Mouse (Mus musculus) telencephalon, adult 2 months (tissue): Measurements from ENCODE around the gene Tmem233.

Experiments used
- DNase-seq: peaks from one replicate; pipeline ENCODE4 v3.0.0-alpha.2; 2011; ENCODE audit warnings: low read depth, low spot score

Gene Tmem233

DNA sequence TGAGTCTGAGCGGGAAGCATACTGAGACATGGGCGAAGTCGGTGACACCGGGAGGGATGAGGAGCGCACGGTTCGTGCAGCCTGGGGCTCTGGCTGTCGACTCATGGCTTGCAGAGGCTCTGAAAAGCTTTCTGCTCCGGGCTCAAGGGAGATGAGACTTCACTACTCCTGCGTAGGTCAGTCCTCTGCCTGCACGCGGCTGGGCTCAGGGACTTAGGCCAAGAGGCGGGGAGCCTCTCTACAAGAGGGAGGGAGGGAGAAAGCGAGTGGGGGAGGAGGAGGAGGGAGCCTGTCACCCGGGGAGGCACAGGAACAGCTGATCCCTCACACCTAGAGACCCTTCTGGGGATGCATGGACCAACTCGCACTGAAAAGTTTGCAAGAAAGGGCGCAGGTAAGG, at the start of gene Tmem233:
Gene Tmem233, minus strand, starts transcription at position 164 of the 400 bp plus-strand sequence.
- DNase-seq = no peak

DNA sequence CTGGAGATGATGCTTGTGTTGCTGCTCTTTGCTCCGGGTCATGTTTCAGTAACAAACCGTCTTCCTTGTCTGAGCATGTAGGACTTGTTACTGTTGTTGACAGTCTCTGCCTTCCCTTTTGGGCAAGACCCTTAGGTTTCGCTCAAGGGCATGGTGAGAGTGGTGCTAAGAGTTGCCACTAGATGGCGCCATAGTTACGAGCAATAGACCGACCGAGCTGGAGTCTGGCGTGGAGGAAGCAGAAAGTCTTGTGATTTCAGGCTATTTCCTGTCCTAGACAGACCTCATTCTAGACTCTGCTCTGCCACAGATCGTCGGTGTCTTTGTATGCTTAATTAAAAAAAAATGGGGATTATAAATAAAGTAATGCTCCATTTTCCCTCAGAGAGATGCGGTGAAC, 40.3 kb upstream of the Tmem233 start:
- DNase-seq = peak; percentile 77

DNA sequence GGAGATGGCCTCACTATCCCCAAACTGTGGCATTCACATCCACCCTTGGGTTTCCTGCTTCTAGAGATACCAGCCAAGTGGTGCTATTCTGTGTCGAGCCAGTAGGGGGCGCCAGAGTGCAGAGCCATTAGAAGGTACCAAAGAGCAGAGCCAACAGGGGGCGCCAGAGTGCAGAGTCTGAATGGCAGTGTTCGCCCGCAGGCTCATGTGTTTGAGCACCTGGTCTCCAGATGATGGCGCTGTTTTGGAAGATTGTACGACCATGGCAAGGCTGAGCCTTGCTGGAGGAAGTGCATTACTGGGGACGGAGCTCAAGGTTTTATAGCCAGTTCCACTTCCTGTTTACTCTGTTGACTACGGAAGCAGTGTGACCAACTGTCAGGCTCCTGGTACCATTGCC, 33.5 kb upstream of the Tmem233 start:
- DNase-seq = no peak

DNA sequence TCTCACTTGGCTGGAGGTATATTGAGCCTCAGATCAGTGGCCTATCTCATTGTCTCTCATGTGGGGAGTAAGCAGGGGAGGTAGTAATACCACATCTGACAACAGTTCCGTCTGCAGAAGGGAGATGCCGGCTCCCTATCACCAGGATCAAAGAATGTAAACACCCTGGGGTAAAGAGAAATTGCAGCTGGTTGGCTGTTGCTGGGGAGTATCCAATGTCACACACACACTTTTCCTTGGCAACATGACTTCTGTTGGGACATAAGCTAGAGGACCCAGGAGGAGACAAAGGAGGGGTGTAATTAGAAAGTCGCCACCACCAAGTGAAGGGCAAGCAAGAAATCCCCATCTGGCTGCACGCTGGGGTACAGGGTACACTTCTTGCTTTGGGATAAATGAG, 33.1 kb upstream of the Tmem233 start:
- DNase-seq = no peak

DNA sequence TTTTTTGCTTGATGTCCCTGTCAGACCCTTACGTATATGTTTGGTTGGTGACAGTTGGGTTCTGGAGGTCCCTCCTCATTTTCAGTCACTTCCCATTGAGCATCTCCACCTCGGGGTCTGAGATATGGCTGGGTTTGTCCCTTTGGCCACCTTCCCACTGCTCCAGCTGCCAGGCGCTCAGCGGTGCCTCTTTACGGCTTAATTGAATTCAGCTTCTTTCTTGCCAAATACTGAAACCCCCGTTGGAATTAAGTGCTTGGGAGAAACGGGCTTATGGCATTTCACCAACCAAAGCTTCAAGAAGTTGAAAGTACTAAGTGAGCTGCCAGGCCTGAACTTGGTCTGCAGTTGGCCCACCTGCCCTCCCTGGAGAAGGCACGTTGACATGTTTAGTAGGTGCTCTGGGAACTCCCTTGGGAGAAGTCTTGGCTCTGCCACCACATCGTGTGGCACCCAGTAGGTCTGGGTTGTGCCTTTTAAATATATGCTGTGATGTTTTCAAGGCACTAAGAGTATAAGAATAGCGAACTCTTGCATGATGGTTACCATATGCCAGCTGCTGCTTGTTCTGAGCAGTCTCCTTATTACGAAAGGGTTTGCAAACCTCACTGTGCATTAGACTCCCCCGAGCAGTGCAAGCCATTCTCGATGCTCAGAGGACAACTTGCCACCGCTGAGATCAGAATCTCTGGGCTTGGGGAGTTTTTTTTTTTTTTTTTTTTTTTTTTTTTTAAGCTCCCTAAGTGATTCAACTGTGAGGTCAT, 32.2 kb upstream of the Tmem233 start:
- DNase-seq = peak; percentile 12

DNA sequence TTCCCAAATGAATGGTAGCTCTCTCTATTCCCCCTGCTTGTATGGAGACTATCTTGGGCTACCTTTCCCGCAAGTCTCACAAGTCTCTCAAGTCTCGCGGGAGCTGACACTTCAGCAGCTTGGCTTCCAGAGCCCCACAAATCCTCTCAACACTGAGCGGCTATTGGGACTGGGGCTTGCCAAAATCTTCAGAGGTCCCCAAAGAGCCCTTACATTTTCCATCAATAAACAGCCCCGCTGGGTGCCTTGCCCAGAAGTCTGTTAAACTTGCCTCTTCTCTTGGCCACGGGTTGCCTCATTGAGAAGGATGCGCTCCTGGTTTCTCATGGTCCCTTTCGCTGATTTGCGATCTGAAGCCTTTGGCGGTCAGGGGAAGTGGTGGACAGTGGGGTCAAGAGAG, 25.6 kb upstream of the Tmem233 start:
- no peak for DNase-seq

DNA sequence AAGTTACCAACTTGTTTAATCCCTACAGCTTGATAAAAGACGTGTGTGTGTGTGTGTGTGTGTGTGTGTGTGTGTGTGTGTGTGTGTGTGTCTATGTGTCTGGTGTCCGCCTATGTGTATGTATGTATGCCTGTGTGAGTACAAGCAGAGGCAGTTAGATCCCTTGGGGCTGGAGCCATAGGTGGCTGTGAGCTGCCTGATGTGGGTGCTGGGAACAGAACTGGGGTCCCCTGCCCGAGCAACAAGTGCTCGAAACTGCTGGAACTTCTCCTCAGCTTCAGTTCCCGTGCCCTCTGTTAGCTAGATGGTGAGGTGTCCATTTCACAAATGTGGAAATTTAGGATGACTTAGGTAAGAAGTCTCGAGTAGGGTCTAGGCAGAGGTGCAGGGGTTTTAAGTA, 1.2 kb upstream of the Tmem233 start:
- DNase-seq = no peak

DNA sequence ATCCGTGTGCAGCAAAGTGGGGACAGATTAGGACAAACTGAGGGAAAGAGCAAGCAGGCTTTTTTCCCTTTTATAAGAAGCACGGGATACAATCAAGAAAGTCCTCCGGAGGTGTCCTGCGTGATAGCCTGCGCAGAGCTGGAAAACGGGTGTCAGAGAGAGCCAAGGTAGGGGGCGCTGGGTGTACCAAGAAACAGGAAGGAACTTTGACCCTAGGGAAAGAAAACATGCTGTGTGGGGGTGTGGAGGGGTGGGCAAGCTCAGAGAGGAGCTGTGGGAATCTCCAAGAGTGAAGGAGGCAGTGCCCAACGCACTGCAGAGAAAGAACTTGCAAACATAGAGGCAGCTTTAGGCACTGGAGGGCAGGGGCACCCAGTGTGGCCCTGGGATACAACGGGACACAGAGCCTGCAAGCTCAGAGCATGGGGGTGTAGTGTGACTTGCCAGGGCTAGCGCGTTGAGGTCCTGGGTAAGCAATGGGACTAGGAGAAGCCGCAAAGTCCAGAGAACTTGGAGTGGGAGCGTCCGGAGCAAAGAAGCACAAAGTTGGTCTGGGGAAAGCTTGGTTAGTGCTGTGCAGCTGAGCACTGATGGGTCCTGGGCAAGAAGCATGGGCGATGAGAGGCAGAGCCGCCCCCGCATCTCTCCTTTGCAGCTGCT, 673 bp downstream of the Tmem233 start:
- DNase-seq = no peak

DNA sequence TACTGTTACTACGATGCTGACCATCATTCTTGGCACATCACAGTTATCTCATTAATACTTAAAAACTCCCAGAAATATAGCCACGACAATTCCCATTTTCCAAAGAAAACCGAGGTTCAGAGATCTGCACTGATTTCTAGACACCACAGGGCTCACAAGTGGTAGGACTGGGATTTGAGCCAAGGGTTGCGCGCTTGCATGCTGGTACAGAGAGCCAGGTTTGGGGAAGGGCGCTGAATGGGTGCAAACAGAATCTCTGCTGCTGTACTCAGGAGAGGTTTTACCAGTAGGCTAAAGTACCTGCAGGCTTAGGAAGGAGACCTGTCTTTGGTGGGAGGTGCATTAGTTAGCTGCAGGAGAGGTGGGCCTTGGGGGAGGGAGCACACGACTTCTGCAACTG, 1.4 kb downstream of the Tmem233 start:
- no peak for DNase-seq

DNA sequence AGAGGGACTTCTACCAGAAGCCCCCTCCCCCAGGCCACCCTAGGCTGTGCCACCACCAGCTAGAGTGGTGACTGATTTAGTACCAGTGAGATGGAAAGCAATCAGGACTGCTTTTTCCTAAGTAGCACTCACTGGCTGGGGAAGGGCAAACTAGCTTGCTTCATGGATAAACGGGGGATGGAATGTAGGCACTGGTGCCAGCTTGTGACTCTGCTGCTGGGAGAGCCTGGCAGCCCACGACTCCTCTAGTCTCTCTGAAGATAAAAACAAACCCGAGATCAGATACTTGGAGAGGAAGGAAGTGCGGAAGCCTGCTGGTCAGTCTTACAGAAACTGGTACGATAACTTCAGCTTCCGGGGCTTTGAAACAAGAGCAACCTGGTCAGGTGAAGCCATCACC, 2.3 kb downstream of the Tmem233 start:
- DNase-seq = peak; percentile 2

DNA sequence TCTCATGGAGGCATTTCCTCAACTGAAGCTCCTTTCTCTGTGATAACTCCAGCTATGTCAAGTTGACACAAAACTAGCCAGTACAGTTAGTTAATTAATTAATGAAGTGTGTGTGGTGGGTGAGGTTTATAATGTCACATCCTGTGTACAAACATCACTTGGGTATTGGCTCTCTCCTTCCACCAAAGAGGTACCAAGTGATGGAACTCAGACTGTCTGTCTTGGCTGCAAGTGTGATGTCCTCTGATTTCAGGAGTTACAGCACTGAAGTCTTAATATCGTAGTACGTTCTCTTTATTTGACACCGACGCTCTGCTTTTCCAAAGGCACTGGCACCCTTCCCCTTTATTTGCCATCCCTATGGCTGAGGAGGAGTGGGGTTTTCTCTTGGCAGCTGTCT, 13.4 kb downstream of the Tmem233 start:
- no peak for DNase-seq

DNA sequence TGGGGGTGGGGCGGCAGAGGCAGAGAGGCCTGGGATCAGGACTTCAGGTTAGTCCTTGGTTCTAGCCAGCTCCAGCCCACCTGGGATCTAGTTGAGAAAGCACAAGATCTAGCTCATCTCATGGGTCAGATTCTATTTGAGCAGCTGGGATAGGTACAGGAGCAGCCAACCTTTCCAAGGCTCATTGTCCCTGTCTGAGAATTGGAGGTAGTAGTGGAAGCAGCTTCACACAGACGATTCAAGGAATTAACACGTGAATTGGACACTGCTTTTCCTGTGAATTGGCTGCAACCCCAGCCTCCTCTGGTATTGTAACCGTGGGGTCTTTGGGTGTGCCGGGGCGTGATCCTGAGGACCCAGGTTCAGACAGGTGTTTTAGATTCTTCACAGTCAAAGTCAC, 30.2 kb downstream of the Tmem233 start:
- DNase-seq = no peak

DNA sequence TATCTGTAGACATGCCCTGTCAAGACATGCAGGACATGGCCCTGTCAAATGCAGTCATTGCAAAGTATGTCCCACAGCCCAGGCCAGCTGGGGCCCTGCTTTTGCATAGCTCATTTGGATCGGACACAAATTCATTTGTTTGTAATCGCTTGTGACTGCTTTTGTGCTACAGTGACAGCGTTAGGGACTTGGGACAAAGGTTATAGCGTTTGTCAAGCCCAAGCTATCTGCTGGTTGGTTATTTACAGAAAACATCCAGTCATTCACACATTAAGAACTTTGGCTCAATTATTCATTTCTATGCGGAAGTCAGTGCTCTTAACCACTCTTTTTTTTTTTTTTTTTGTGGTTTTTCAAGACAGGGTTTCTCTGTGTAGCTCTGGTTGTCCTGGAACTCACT, 30.9 kb downstream of the Tmem233 start:
- no peak for DNase-seq

DNA sequence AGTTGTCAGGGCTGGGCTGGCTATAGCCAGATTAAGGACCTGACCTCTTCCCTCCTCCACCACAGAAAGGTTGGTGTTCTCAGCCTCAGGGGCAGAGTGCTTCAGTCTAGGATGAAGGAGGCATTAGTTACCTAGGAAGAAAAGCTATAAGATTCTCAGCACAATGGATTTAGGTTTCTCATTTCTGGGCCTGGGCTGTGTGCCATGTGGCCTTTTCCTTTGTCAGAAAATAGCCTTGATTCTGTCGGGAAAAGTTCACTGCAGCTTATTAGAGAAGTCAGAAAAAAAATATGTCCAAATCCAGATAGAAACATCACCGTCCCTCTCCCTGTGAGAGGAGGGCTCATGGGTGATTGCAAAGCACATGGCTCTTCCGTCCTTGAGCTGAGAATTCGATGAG, 33.2 kb downstream of the Tmem233 start:
- DNase-seq = no peak

DNA sequence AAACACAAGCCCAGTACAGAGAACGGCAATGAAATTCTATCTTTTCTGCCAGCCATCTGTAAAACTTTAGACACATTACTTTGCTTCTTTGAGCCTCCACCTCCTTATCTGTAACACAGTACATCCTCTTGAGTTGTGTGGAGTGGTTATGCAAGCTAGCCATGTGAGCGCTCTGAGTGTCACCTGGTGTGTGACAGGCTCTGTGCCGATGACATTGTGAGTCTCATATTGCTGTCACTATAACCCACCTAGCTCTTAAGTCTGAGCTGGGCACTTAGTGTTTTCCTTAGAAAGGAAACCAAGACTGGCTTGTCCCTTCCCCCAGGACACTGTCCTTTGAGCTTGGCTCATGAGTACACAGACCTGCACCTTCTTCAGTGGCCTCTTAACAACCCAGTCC, 34.7 kb downstream of the Tmem233 start:
- DNase-seq = no peak

DNA sequence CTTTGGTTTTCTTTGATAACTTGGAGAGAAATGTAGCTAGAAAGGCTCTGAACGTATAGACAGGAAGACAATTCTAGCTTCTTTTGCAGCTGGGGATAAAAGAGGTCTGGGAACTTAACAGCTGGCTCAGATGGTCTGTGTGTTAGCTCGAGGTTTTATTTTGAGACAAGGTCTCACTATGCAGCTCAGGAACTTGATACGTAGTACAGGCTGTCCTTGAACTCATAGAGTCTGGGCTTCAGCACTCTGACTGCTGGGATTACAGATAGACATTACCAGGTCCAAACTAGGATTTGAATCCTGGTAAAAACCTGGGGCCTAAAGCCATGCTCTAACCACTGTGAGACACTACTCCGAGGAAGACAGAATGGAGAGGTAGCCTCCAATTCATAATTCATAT, 36.8 kb downstream of the Tmem233 start:
- DNase-seq = no peak

DNA sequence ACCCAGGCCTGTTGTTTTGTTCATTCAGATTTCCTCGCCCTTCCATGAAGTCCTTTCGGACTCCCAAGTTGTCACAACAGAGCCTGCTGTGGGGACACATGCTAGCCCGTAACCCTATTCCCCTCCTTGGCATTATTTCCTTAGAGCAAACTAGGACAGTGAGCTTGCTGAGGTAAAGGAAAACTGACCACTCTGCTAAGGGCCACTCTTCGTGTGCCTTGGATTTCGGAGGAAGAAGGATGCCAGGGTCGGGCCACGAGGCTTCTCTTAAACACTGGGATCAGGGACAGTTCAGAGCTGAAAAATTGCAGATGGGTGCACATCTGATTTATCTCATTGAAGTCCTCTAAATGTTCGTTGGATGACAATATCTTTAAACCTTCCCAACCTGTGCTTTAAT, 37.5 kb downstream of the Tmem233 start:
- no peak for DNase-seq

DNA sequence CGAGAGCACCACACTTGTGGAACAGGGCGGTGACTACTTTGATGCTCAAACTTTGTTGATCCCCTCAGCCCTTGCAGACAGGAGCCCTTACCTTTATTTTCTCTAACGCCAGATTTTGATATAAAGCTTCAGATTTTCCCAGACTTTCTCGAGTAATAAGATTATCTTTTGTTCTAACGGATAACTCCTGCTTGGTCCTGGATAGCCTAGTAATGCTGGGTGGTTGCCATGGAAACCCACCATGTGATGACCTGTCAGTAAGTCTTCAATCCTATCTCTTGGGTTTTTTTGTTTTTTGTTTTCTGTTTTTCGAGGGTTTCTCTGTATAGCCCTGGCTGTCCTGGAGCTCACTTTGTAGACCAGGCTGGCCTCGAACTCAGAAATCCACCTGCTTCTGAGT, 40.8 kb downstream of the Tmem233 start:
- DNase-seq = no peak

DNA sequence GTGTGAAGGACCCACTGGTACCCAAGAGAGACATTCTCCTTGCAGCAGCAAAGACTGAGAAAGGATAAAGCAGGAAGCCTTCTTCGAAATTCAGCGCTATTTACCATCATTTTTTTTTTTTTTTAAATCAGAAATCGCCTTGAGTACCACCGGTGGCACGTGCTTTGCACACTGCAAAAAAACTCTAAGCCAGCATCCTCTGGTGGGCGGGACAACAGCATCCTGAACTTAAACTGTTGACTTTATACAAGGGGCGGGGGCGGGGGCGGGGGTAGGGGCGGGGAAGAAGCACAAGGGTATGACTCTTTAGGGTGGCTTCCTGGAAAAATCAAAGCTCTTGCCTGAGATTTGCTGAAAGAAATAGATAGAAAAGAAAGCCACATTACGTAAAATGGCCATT, 43.3 kb downstream of the Tmem233 start:
- DNase-seq = no peak

DNA sequence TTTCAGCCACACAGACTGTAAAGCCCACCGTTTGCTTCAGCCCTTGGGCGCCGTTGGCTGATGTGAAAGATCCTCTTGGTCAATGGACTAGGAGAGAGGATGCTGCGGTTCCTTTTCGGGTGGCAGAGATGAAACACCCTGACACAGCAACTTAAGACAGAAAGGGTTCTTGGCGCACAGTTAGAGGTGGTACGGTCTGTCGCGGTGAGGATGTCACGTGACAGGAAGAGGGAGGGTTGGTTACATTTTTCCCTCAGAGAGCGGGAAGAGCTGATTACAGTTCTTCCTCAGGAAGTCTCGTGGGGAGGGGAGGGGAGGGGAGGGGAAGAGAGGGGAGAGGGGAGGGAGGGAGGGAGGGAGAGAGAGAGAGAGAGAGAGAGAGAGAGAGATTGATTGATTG, 45.3 kb downstream of the Tmem233 start:
- no peak for DNase-seq

DNA sequence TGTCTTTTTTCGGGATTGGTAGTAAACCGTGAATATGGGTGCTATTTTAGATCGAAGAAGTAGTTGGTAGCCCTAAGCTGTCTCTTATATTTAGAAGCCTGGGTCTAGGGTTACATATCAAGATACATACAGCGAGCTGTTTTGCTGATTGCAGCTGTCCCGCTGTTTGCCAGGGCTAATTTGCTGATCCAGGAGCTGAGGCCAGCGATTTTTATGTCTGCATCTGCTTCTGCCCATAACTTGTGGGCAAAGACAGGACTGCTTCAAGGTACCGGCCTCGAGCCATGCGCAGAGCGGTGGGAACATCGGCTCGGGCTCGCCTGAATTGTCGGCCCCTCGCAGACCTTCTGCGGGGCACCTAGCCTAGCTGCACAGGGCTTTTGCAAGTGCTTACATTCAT, 46.6 kb downstream of the Tmem233 start:
- DNase-seq = no peak

DNA sequence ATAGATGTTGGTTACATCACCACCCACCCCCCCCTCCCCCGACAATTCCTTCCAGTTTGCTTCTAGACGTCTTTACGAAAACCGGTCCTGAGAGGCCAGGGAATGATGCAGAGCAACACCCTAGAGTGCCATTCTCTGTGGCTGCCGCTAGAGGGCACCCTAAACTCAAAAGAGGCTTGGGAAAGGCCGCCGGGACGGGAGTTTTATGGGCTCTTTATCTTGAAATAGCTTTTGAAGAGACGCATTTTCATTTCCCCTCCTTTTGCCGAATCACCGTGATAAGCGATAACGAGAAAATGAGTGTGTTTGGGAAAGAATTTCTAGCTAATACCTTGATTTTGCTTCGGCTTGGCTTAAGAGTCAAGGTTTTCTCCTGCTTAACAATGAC, 51.9 kb downstream of the Tmem233 start:
- DNase-seq = peak; percentile 45

DNA sequence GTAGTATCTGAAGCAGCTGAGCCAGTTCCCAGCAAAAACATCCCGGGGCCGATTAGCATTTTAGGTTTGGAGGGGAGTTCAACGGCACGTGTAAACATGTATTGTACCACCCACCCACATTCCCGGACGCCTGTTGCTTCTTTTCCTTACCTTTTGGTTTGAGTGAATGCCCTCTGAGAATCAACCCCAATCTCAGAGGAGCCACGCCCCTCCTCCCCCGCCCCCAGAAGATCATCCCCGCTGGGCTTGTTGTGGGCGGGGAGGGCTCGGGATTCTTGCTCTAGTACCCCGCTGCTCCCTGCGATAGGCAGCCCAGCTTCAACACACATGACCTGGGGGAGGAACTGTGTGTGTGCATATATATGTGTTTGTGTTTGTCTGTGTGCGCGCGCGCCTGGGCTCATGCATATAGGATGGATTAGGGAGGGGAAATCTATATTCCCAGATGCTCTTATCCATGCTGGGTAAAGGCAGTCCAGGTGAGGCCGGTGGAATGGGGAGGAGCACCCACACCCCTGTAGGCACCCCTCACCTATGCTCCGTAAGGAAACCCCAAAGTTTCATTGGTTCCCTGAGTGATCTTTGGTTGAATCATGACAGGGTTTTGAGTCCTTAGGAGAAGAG, 52.4 kb downstream of the Tmem233 start:
- DNase-seq = no peak
